Mouse (Mus musculus) MEL (cell line): ENCODE measurements around the gene Sidt2.

Experiments
- CHD2 ChIP-seq: IDR thresholded peaks from 2 replicates; pipeline ENCODE4 v1.6.1; 2011; ENCODE audit warnings: low read length, improper control_type of control experiment
- CTCF ChIP-seq, 3 experiments: IDR thresholded peaks in 2 of 3; conservative IDR thresholded peaks in 1 of 3; 2 replicates each; pipeline ENCODE4 v1.5.1; 2011 to 2012; ENCODE audit warnings: low read length in 3 of 3, low read depth in 2 of 3, mild to moderate bottlenecking in 2 of 3, improper control_type of control experiment in 1 of 3, inconsistent platforms in 1 of 3, mixed read lengths in 1 of 3, moderate library complexity in 1 of 3; ENCODE audit not compliant: control insufficient read depth in 1 of 3, insufficient read depth in 1 of 3, poor library complexity in 1 of 3, severe bottlenecking in 1 of 3
- EP300 ChIP-seq, 2 experiments: IDR thresholded peaks; 2 replicates each; pipeline ENCODE4 v1.6.1; 2011; ENCODE audit warnings: improper control_type of control experiment in 2 of 2, low read length in 2 of 2, low read depth in 1 of 2, mild to moderate bottlenecking in 1 of 2
- POLR2A ChIP-seq, 2 experiments: IDR thresholded peaks; 2 replicates each; pipeline ENCODE4 v1.6.1; 2011 to 2012; ENCODE audit warnings: low read length in 2 of 2, mild to moderate bottlenecking in 2 of 2, control low read depth in 1 of 2, improper control_type of control experiment in 1 of 2, low read depth in 1 of 2, moderate library complexity in 1 of 2; ENCODE audit not compliant: control insufficient read depth in 1 of 2, insufficient read depth in 1 of 2, poor library complexity in 1 of 2
- RCOR1 ChIP-seq: IDR thresholded peaks from 2 replicates; pipeline ENCODE4 v1.6.1; 2012; ENCODE audit warnings: low read depth, mild to moderate bottlenecking, inconsistent platforms, low read length, improper control_type of control experiment
- USF1 ChIP-seq: IDR thresholded peaks from 2 replicates; pipeline ENCODE4 v1.6.1; 2014; ENCODE audit warnings: low read depth, mild to moderate bottlenecking, inconsistent platforms, low read length, improper control_type of control experiment, moderate library complexity
- ZC3H11A ChIP-seq: IDR thresholded peaks from 2 replicates; pipeline ENCODE4 v1.6.1; 2012; ENCODE audit warnings: low read depth, mild to moderate bottlenecking, inconsistent platforms, low read length, improper control_type of control experiment

DNA sequence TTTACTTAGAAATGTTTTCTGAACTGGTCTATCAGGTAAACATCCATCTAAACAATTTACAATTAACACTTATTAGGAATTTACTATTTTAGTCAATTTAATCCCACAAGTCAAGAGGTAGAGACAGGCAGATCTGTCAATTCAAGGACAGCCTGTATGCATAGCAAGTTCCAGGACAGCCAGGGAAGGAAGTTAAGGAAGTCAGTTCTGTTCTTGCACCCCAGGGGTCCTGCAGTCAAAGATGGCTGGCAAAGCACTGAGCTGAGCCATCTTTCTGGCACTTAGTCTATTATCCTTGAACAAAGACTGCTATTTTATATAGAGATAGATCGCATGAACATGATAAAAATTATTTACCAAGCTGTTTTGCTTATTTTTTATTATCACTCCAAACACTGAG lies 25.6 kb upstream of the Sidt2 start:
- TF ChIP-seq CTCF (IDR thresholded peaks at IDR 0.05 in 2 of 3, conservative IDR thresholded peaks at IDR 0.05 in 1 of 3; ENCODE audit: control insufficient read depth in 1 of 3, insufficient read depth in 1 of 3, low read depth in 2 of 3, low read length in 3 of 3, poor library complexity in 1 of 3, severe bottlenecking in 1 of 3) = no peak
- no peak for TF ChIP-seq USF1
- no peak for TF ChIP-seq ZC3H11A
- TF ChIP-seq EP300 (IDR thresholded peaks at IDR 0.05; ENCODE audit: low read depth in 1 of 2, low read length in 2 of 2) = no peak
- TF ChIP-seq RCOR1 = no peak
- no peak for TF ChIP-seq POLR2A (IDR thresholded peaks at IDR 0.05; ENCODE audit: control insufficient read depth in 1 of 2, insufficient read depth in 1 of 2, low read depth in 1 of 2, low read length in 2 of 2, poor library complexity in 1 of 2)
- TF ChIP-seq CHD2 = no peak
